Mouse (Mus musculus): Measurements from ENCODE around the gene Hmgcl.
"Not testable (repeated sequence)": the region's sequence is repeated elsewhere in the genome, so short reads cannot be mapped to it uniquely, and the experiment has no call there.

- TF ChIP-seq CTCF (IDR thresholded peaks at IDR 0.05; ENCODE audit: low read depth, low read length); POLR2A (IDR thresholded peaks at IDR 0.05; ENCODE audit: extremely low read depth, insufficient read depth, low read length): not testable (repeated sequence)
Observed at GRCm38 (mm10) chr4:135980223-135980622, 34.0 kb downstream of the Hmgcl start.

All from liver, adult 2 months (tissue).